Mouse (Mus musculus): Measurements from ENCODE around the gene Stx5a.

Stx5a gene

GRCm38 (mm10) chr19:8798264-8798946, 57.2 kb downstream of the Stx5a start, which contains the start of gene Polr2g:
Polr2g (minus strand) TSS chr19:8798577.
- peak; percentile 96 for DNase-seq (ENCODE audit: inconsistent ontology term)

DNA sequence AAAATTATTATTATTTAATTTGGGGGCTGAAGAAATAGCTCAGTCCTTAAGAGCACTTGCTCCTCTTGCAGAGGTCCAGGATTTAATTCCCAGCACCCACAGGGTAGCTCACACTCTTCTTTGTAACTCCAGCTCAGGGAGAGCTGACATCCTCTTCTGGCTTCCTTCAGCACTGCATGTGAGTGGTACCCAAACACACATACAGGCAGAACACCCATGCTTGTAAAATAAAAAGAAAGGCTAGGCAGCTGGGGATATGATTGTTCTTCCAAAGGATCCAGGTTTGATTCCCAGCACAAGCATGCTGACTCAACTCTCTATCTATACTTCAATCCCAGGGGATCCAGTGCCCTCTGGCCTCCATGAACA, 57.7 kb downstream of the Stx5a start:
- no peak for DNase-seq (ENCODE audit: inconsistent ontology term)

DNA sequence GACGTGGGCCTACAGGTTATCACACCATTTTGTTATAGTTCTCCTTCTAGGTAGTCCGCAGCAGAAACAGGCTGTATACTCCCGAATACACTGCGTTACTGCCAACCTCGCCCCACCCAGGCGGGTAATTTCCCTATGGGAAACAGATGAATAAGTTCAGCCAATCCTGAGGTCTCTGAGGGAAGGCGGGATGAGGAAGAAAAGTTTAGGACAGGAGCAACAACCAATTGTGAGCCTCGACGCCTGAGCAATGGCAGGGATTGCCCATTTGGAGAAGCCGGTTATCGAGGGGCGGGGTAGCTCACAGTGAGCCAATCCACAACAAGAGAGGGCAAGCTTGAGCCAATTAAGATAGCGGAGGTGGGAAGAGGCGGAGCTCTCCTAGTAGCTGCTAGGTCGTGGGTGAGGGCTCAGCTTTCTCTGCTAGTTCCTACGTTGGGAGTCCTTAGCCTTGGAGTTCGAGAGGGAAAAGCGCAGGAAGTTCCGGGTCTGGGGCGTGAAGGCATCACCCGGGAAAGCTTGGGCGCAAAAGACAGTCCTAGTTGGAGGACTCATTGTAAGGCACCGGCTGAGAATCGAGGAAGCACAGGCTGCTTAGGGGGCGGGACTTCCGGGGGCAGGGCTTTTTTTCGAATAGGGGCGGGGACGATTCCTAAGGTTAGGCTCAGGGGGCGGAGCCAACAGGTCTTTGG, 61.1 kb downstream of the Stx5a start, which contains the start of gene Zbtb3:
Gene Zbtb3 (plus strand): TSS at position 426 of the 692 bp plus-strand sequence.
- peak; percentile 98 for DNase-seq (ENCODE audit: inconsistent ontology term)

- DNase-seq (ENCODE audit: inconsistent ontology term): no peak
Observed at GRCm38 (mm10) chr19:8803204-8803780, 62.1 kb downstream of the Stx5a start.

- DNase-seq (ENCODE audit: inconsistent ontology term): no peak
Observed at GRCm38 (mm10) chr19:8803879-8804660, 62.9 kb downstream of the Stx5a start.
